Mouse (Mus musculus): Measurements from ENCODE around the gene Cd47.

Cd47 gene

GRCm38 (mm10) chr16:49954909-49955308 is 154.6 kb downstream of the Cd47 start:
- DNase-seq = no peak

- DNase-seq = no peak
These were observed 155.0 kb downstream of the Cd47 start for GRCm38 (mm10) chr16:49955325-49955724.

DNA sequence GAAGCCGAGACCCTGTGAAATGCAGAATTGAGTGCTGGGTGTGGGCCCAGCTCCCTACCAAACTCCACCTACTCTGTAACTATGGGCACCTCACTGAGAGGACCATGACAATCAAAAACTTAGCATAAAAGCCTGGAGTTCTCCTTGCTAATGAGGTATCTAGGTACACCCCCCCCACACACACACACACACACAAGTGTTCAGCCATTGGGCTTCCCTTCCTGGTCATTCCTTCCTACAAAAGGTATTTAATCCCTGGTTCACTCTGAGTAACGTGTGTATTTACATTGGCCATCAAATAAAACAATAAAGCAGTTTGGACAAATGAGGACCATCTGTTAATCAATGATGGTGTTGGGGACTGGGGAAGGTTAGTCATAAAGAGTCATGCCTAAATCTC is 155.6 kb downstream of the Cd47 start:
- no peak for DNase-seq

DNA sequence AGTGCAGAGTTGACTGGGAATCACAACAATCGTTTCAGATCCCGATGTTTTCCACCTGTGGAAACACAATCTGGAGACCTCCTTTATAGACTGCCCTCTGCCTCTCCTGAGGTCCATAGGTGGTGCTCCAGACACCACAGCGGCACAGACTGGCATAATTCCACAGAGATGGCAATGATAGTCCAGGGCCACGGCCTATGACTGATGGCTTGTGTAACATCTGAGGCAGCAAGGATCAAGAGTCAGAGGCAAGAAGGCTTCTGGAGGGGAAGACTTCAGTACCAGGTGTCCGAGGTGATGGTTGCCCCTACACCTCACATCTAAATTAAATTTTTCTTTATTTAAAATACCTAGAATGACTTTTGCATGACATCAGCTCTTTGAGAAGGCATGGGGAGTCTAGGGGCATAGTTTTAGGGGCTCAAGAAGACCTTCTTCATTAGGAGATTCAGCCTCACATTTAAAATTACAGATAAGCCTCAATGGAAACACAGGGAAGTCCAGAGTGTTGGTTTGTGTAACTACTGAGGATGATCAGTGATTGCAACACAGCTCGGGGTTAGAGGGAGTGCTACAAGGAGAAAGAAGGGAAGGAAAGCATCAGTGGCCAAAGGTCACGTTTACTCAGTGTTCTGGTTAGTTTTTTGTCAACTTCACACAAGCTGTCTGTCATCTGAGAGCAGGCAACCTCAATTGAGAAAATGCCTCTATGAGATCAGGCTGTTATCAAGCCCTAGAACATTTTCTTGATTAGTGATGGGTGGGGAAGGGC is 156.4 kb downstream of the Cd47 start:
- DNase-seq = no peak

DNA sequence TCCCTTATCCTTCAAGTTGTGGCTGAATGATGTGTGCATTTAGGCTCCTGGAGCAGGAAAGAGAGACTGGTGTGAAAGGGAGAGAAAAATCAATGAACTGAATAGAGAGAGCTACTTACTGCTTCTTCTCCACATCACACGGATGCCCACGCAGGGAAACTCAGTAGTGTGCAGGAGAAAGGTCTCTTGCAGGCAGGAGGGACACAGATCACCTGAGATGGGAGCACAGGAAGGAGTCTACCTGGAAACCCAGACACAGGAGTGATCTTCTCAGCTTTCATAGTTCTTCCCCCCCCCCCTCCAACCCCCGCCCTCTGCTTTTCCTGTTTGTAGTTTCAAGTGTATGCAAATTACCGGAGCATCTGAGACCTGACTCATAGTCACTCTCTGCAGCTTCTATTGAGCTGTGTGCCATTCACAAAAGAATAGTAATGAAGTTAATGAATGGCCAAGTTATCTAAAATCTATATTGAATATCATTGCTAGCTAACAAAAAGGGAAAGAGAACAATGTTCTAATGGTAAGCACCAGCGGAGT is 158.6 kb downstream of the Cd47 start:
- DNase-seq = no peak

DNA sequence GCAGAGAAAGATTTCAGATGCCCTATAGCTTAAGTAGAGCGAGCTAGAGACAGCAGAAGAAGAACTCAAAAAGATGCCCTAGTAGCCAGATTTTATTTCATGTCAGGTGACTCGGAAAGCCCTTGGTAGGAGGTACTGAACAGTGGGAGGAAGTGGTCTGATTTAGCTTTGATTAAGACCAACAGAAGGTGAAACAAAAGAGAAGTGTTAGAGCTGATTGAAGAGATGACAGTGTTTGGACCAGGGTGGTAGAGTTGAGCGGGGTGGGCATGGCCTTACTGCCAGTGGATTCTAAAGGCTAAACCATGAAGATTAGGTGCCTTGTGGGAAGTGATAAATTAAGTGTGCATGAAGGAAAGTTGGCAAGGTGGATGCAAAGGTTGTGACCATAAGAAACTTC is 162.0 kb downstream of the Cd47 start:
- DNase-seq = no peak

- no peak for DNase-seq
These were observed 164.1 kb downstream of the Cd47 start for GRCm38 (mm10) chr16:49964321-49964986.

Measured in retina, postnatal 1 day (tissue).